Comparison of ENCODE assay signal across 11 mouse cellular contexts in genomic region chr1:78864351-78864750, GRCm38 (mm10). TPM values are rescaled to one million over a fixed set of nuclear protein-coding genes. Genes with fewer than 3 reads are reported as not detected.
DNase-seq lines count a peak whose midpoint lies in the region; ATAC-seq and TF ChIP-seq lines count a peak whose summit lies in the region.
"Had no signal": no experiment of that assay in that cellular context is flagged by ENCODE, and none has a peak within 500 bp of the region (broad histone marks: within the 10 kb centered on the region; RNA-seq: fewer than 3 reads in every experiment).

No protein-coding gene starts in this region.

- no peaks in the 10 kb centered on the region for H3K27me3 ChIP-seq in hindbrain, postnatal 0 days (ENCODE audit: insufficient read depth, low read length)
- H3K27me3 ChIP-seq in hindbrain, embryonic 16.5 days (replicated peaks; ENCODE audit: control insufficient read depth, insufficient read depth, low read length), result no peaks in the 10 kb centered on the region
- H3K27me3 ChIP-seq in embryonic facial prominence, embryonic 14.5 days (replicated peaks; ENCODE audit: control insufficient read depth, insufficient read depth, low read length), result no peaks in the 10 kb centered on the region
- no peaks in the 10 kb centered on the region for H3K27me3 ChIP-seq in heart, postnatal 0 days (ENCODE audit: control insufficient read depth, insufficient read depth, low read length)
- no peaks in the 10 kb centered on the region for H3K27me3 ChIP-seq in lung, embryonic 15.5 days

- no peaks in the 10 kb centered on the region for H3K9me3 ChIP-seq in hindbrain, postnatal 0 days (ENCODE audit: low read length)
- H3K9me3 ChIP-seq in hindbrain, embryonic 16.5 days (ENCODE audit: control insufficient read depth, low read length), result no peaks in the 10 kb centered on the region
- no peaks in the 10 kb centered on the region for H3K9me3 ChIP-seq in embryonic facial prominence, embryonic 14.5 days (ENCODE audit: control insufficient read depth, low read length)
- H3K9me3 ChIP-seq in heart, postnatal 0 days (replicated peaks; ENCODE audit: control insufficient read depth, low read length), result no peaks in the 10 kb centered on the region
- no peaks in the 10 kb centered on the region for H3K9me3 ChIP-seq in lung, embryonic 15.5 days
- H3K9me3 ChIP-seq: forebrain, embryonic 10.5 days had no signal

- ATAC-seq in hindbrain, postnatal 0 days, result no peak
- ATAC-seq in hindbrain, embryonic 16.5 days, result no peak
- ATAC-seq in embryonic facial prominence, embryonic 14.5 days (ENCODE audit: low read depth), result no peak
- ATAC-seq in heart, postnatal 0 days (ENCODE audit: insufficient read depth, low read depth), result peak; percentile 20; the same call in 1 of the 2 replicates
- no peak for ATAC-seq in lung, embryonic 15.5 days (ENCODE audit: borderline replicate concordance, extremely low read depth, low FRiP score, low TSS enrichment)
- no peak for ATAC-seq in megakaryocyte progenitor cell, adult 5-6 weeks (replicated peaks; ENCODE audit: poor library complexity)

- DNase-seq in hindbrain, postnatal 0 days (ENCODE audit: low spot score), result no peak
- DNase-seq in embryonic facial prominence, embryonic 14.5 days (ENCODE audit: low spot score), result peak; percentile 25
- no peak for DNase-seq in heart, postnatal 0 days (ENCODE audit: low spot score)
- DNase-seq in embryo, embryonic 11 days, result no peak
- no peak for DNase-seq in spleen, adult 18-20 months
- DNase-seq: thymus, adult 18-20 months had no signal

- no peaks in the 10 kb centered on the region for H3K4me1 ChIP-seq in hindbrain, postnatal 0 days (ENCODE audit: insufficient read depth, low read length)
- H3K4me1 ChIP-seq in hindbrain, embryonic 16.5 days (ENCODE audit: control insufficient read depth, insufficient read depth, low read depth, low read length), result no peaks in the 10 kb centered on the region
- peaks cover 10% of the 10 kb centered on the region; the same call in 1 of the 2 replicates for H3K4me1 ChIP-seq in embryonic facial prominence, embryonic 14.5 days (ENCODE audit: control insufficient read depth, insufficient read depth, low read length)
- H3K4me1 ChIP-seq in heart, postnatal 0 days (ENCODE audit: control insufficient read depth, insufficient read depth), result peaks cover 32% of the 10 kb centered on the region
- H3K4me1 ChIP-seq in lung, embryonic 15.5 days, result peaks cover 11% of the 10 kb centered on the region
- H3K4me1 ChIP-seq: forebrain, embryonic 10.5 days had no signal

- no peak overlapping the region for H3K9ac ChIP-seq in hindbrain, postnatal 0 days (replicated peaks; ENCODE audit: low read length)
- no peak overlapping the region for H3K9ac ChIP-seq in hindbrain, embryonic 16.5 days (ENCODE audit: low read depth, low read length)
- H3K9ac ChIP-seq in embryonic facial prominence, embryonic 14.5 days (ENCODE audit: low read depth, low read length), result no peak overlapping the region
- no peak overlapping the region for H3K9ac ChIP-seq in heart, postnatal 0 days (replicated peaks; ENCODE audit: low read depth, low read length)
- no peak overlapping the region for H3K9ac ChIP-seq in lung, embryonic 15.5 days

- no peak overlapping the region for H3K4me2 ChIP-seq in hindbrain, postnatal 0 days (ENCODE audit: low read depth, low read length)
- no peak overlapping the region for H3K4me2 ChIP-seq in hindbrain, embryonic 16.5 days (ENCODE audit: low read length)
- no peak overlapping the region for H3K4me2 ChIP-seq in embryonic facial prominence, embryonic 14.5 days (ENCODE audit: low read depth, low read length)
- no peak overlapping the region for H3K4me2 ChIP-seq in heart, postnatal 0 days (ENCODE audit: low read depth, low read length)
- no peak overlapping the region for H3K4me2 ChIP-seq in lung, embryonic 15.5 days

- no peak for TF ChIP-seq CTCF in hindbrain, postnatal 0 days (IDR thresholded peaks at IDR 0.05; ENCODE audit: low read depth)
- TF ChIP-seq CTCF in heart, postnatal 0 days (IDR thresholded peaks at IDR 0.05; ENCODE audit: low read depth), result no peak

- peak overlapping the region; percentile 54; the same call in 1 of the 2 replicates for H3K27ac ChIP-seq in hindbrain, postnatal 0 days
- H3K27ac ChIP-seq in hindbrain, embryonic 16.5 days (ENCODE audit: low read depth, low read length), result no peak overlapping the region
- peak overlapping the region; percentile 56 for H3K27ac ChIP-seq in embryonic facial prominence, embryonic 14.5 days (replicated peaks; ENCODE audit: low read depth, low read length)
- H3K27ac ChIP-seq in heart, postnatal 0 days (ENCODE audit: low read depth), result peak overlapping the region; percentile 83
- peak overlapping the region; percentile 20 for H3K27ac ChIP-seq in lung, embryonic 15.5 days
- H3K27ac ChIP-seq: forebrain, embryonic 10.5 days had no signal

- H3K36me3 ChIP-seq in hindbrain, postnatal 0 days (ENCODE audit: insufficient read depth, low read length), result no peaks in the 10 kb centered on the region
- H3K36me3 ChIP-seq in hindbrain, embryonic 16.5 days (ENCODE audit: control insufficient read depth, insufficient read depth, low read length), result no peaks in the 10 kb centered on the region
- no peaks in the 10 kb centered on the region for H3K36me3 ChIP-seq in embryonic facial prominence, embryonic 14.5 days (ENCODE audit: control insufficient read depth, insufficient read depth, low read length)
- H3K36me3 ChIP-seq in heart, postnatal 0 days (replicated peaks; ENCODE audit: control insufficient read depth, insufficient read depth, low read length), result no peaks in the 10 kb centered on the region
- no peaks in the 10 kb centered on the region for H3K36me3 ChIP-seq in lung, embryonic 15.5 days
- H3K36me3 ChIP-seq: forebrain, embryonic 10.5 days had no signal

- 54% methylated on average over 6 of the region's 6 CpGs for WGBS in hindbrain, postnatal 0 days
- 66% methylated on average over 6 of the region's 6 CpGs for WGBS in hindbrain, embryonic 16.5 days
- WGBS in embryonic facial prominence, embryonic 14.5 days, result 64% methylated on average over 6 of the region's 6 CpGs
- 50% methylated on average over 6 of the region's 6 CpGs for WGBS in heart, postnatal 0 days
- 38% methylated on average over 6 of the region's 6 CpGs for WGBS in lung, embryonic 15.5 days

- H3K4me3 ChIP-seq in hindbrain, postnatal 0 days (ENCODE audit: low read length), result no peak overlapping the region
- no peak overlapping the region for H3K4me3 ChIP-seq in hindbrain, embryonic 16.5 days (ENCODE audit: low read length)
- H3K4me3 ChIP-seq in embryonic facial prominence, embryonic 14.5 days (ENCODE audit: low read depth, low read length), result no peak overlapping the region
- no peak overlapping the region for H3K4me3 ChIP-seq in heart, postnatal 0 days (ENCODE audit: low read depth, low read length)
- no peak overlapping the region for H3K4me3 ChIP-seq in lung, embryonic 15.5 days
- H3K4me3 ChIP-seq: forebrain, embryonic 10.5 days; myocyte had no signal

- TF ChIP-seq EP300 in heart, postnatal 0 days (IDR thresholded peaks at IDR 0.05; ENCODE audit: low read depth), result no peak

RNA-seq across cellular contexts. Expression of gene Kcne4, which starts 47.8 kb away (rescaled TPM):
- total RNA-seq in hindbrain, postnatal 0 days (2014; rRNA removed), result 0.79 and 2.0 TPM in 2 replicates
- 1.5 and 1.7 TPM in 2 replicates for polyA plus RNA-seq in hindbrain, postnatal 0 days (2015; fragmentation: Nextera tagmentation; extraction: Ambion mirVana)
- 1.8 and 1.9 TPM in 2 replicates for polyA plus RNA-seq in hindbrain, embryonic 16.5 days (2015; fragmentation: Nextera tagmentation; extraction: Ambion mirVana)
- 16.4 and 22.5 TPM in 2 replicates for polyA plus RNA-seq in embryonic facial prominence, embryonic 14.5 days (2014; fragmentation: Nextera tagmentation; extraction: Ambion mirVana)
- total RNA-seq in heart, postnatal 0 days (2014; rRNA removed; ENCODE audit: low replicate concordance), result 0.46 and 3.9 TPM in 2 replicates
- 3.0 and 3.5 TPM in 2 replicates for polyA plus RNA-seq in heart, postnatal 0 days (2015; fragmentation: Nextera tagmentation; extraction: Ambion mirVana)
- 14.2 and 15.6 TPM in 2 replicates for polyA plus RNA-seq in lung, embryonic 15.5 days (2015; fragmentation: Nextera tagmentation; extraction: Ambion mirVana)
- total RNA-seq in megakaryocyte progenitor cell, adult 5-6 weeks (2015), result not detected in 2 replicates
- not detected in 2 replicates for total RNA-seq in megakaryocyte progenitor cell, adult 5-6 weeks (2017)
